Mouse (Mus musculus) gastrocnemius, postnatal 4 days (tissue): ENCODE measurements around the gene Olfr724. TPM values are rescaled to one million over a fixed set of nuclear protein-coding genes. Genes with fewer than 3 reads are reported as not detected.
"Not testable (repeated sequence)": the region's sequence is repeated elsewhere in the genome, so short reads cannot be mapped to it uniquely, and the experiment has no call there.

ENCODE experiments used
- DNase-seq, 2 experiments: peaks; one replicate each; pipeline ENCODE4 v3.0.0; 2021 to 2022; ENCODE audit warnings: low spot score in 2 of 2, mixed read lengths in 2 of 2
- long read RNA-seq, 2 experiments: library from polyadenylated mRNA; stranded (forward); transcript quantifications; one replicate each; pipeline ENCODE4 v2.0.0; 2021
- total RNA-seq, 2 experiments: library from RNA; stranded (reverse); gene quantifications; 2 replicates each; pipeline ENCODE4 v1.2.3; 2021

Gene Olfr724
- total RNA-seq: not detected
- long read RNA-seq, experiment 1: 0 reads
- long read RNA-seq, experiment 2: 0 reads

DNA sequence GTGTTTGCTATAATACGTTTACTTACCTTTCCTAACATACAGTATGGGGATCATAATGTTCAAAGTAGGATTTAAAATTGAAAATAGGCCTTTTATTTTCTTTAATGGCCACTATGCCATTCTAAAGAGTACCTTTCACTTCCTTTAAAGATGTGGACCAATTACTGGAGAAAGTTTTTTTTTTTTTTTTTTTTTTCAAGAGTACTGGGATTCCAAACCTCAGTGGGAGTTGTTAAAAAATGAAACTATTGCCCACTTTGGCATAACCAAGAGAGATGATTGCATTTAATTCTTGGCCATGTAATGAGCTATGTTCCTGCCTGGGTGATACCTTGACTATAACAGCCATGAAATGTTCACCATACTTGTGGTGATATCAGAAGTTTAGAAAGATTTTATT is at the start of gene Olfr724:
Gene Olfr724, minus strand, starts transcription at position 101 of the 400 bp plus-strand sequence.
- not testable (repeated sequence) for DNase-seq

DNA sequence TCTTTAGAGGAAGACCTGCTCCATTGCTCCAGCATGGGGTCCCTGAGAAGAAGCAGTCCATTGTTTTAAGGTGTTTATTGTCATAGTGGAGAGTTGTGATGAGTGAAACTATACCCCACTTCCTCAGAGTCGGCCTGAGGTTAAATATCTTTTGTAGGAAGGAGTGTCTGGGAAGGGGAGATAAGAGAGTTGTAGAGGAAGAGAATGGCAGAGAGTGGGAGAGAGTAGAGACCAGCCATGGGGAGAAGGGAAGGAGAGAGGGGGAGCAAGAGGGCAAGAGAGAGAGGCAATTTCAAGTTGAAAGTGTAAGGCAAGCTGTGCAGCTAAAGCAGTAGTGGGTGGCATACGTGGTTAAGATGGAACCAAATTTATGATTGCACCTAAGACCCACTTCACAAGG is 7.2 kb downstream of the Olfr724 start:
- no peak for DNase-seq

DNA sequence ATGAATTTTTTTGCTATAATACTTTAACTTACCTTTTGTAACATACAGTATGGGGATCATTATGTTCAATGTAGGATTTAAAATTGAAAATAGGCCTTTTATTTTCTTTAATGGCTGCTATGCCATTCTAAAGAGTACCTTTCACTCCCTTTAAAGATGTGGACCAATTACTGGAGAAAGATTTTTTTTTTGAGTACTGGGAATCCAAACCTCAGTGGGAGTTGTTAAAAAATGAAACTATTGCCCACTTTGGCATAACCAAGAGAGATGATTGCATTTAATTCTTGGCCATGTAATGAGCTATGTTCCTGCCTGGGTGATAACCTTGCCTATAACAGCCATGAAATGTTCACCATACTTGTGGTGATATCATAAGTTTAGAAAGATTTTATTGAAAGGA is 31.4 kb downstream of the Olfr724 start, which contains the start of gene Olfr723:
Gene Olfr723, minus strand, starts transcription at position 101 of the 400 bp plus-strand sequence.
- DNase-seq: not testable (repeated sequence)

Other genes with a start within 250 kb of the Olfr724 start
- gene Armh4, start 179.9 kb downstream of the Olfr724 start, total RNA-seq: 10 to 100 TPM; 13.3 to 14.7 TPM
- gene Olfr722, start 61.3 kb downstream of the Olfr724 start, total RNA-seq: not detected
- gene Olfr723, start 31.5 kb downstream of the Olfr724 start, total RNA-seq: not detected
- gene Olfr725, start 77.1 kb upstream of the Olfr724 start, total RNA-seq: not detected
- gene Olfr726, start 127.7 kb upstream of the Olfr724 start, total RNA-seq: not detected
- not detected for gene Olfr727, start 159.9 kb upstream of the Olfr724 start, total RNA-seq
- not detected for gene Olfr728, start 179.4 kb upstream of the Olfr724 start, total RNA-seq
- not detected for gene Olfr729, start 189.6 kb upstream of the Olfr724 start, total RNA-seq
- gene Olfr730, start 224.9 kb upstream of the Olfr724 start, total RNA-seq: not detected